Mouse (Mus musculus): Measurements from ENCODE around the gene Rad23a.

DNA sequence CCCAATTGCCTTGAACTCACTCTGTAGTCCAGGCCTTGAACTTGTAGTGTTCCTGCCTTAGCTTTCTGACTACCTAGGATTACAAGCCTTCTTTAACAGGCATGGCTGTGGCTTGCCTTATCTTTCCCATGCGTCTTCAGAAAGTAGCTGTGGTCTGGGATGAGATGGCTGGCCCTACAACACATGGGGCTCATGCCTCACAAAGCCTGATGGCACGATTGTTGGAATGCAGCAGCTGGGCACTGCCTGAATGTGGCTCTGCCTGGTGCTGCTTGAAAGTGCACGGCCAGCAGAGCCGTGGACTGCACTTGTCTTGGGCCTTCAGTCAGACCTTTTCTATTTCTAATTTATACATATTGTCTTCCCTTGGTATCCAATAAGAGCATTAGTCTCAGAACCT is 44.3 kb upstream of the Rad23a start:
- TF ChIP-seq POLR2A (IDR thresholded peaks at IDR 0.05; ENCODE audit: insufficient read depth, low read depth, low read length) = no peak
- TF ChIP-seq CTCF (IDR thresholded peaks at IDR 0.05; ENCODE audit: insufficient read depth, low read depth, low read length) = no peak
